Mouse (Mus musculus) heart, postnatal 0 days (tissue): Measurements from ENCODE around the gene Ppil3.

Experiments used
- CTCF ChIP-seq: IDR thresholded peaks from 2 replicates; pipeline ENCODE4 v1.5.1; 2016; ENCODE audit warnings: antibody characterized with exemption, control low read depth, low read depth
- EP300 ChIP-seq: IDR thresholded peaks from 2 replicates; pipeline ENCODE4 v1.6.1; 2016; ENCODE audit warnings: antibody characterized with exemption, low read depth

- TF ChIP-seq CTCF (no peak), EP300 (no peak)
These were observed 20.3 kb upstream of the Ppil3 start for GRCm38 (mm10) chr1:58465561-58465960.
